Mouse (Mus musculus) left cerebral cortex, postnatal 4 days (tissue): ENCODE data around the gene Mcm9. TPM values are rescaled to one million over a fixed set of nuclear protein-coding genes. Genes with fewer than 3 reads are reported as not detected.
"Not testable (repeated sequence)": the region's sequence is repeated elsewhere in the genome, so short reads cannot be mapped to it uniquely, and the experiment has no call there.

Experiments
- DNase-seq: peaks from one replicate; pipeline ENCODE4 v3.0.0-alpha.2; 2022
- intact Hi-C: fragments of 180-260 bp; cut with DNase I; formaldehyde crosslinking; loops from one replicate; pipeline ENCODE4 v1.15.1; 2025
- total RNA-seq, 2 experiments: library from RNA; stranded (reverse); gene quantifications; 2 replicates each; pipeline ENCODE4 v1.2.3; 2021

Gene Mcm9
- 1 to 10 TPM; 6.1 to 6.9 TPM for total RNA-seq

GRCm38 (mm10) chr10:53630339-53630738, at the start of gene Mcm9:
Mcm9 (minus strand) TSS chr10:53630439.
- DNase-seq, intact Hi-C loops: not testable (repeated sequence)

DNA sequence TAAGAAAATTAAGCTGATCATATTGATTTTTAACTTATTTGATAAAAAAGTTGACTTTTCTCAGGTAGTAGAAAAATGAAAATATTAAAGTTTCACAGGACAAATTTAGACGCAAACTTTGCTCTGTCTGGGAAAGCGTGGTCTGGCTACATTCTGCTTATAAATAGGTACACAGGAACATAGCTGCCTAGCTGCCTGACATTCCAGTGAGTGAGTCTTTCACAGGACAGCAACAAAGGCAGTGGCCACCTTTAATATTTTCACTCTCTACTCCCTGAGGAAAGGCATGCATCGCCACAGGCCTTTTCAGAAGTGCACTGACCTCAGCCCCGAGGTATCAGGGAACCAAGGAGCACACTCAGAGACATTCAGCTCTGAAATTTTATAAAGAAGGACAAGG, 31.5 kb upstream of the Mcm9 start:
- intact Hi-C loops = no loop called here

GRCm38 (mm10) chr10:53654239-53654638, 24.0 kb upstream of the Mcm9 start:
- intact Hi-C loops, DNase-seq: not testable (repeated sequence)

More for the DNA sequence above, 31.5 kb upstream of the Mcm9 start:
- no peak for DNase-seq

DNA sequence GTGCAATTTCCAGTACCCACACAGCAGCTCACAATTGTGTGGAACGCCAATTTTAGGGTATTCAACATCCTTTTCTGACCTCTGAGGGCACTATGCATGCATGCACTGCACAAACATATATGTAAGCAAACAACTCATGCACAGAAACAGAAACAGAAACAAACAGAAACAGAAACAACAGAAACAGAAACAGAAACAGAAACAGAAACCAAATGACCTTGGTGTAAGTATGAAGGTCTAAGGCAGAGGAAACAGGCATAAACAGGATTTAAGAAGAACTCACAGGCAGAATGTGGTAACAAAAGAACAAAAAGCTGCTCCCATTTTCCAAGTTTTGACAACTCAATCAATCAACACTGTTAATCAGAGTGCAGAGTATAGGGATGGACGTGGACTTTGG, 20.4 kb upstream of the Mcm9 start:
- intact Hi-C loops = no loop called here
- DNase-seq = no peak

DNA sequence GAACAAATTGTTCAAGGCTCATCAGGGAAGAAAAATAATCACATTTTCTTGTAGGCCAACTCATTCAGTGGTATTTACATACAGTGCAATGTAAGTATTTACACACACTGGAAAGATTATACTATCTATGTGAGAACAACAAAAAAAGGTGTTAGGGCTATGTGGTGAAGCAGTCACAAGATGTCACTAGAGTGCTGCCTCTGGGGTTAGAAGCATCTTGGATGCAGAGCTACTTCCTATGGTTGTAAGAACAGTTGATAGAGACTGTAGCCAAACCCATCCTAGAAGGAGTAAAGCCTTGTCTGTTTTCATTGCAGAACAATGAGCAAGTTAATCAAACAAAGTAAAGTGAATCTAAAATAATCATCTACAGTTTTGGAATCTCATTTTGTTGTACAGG, 11.3 kb upstream of the Mcm9 start:
- peak; percentile 27 for DNase-seq
- intact Hi-C loops = no loop called here

GRCm38 (mm10) chr10:53635246-53635971, 5.2 kb upstream of the Mcm9 start:
- intact Hi-C loops = no loop called here
- no peak for DNase-seq

- no peak for DNase-seq
- intact Hi-C loops = no loop called here
Observed at GRCm38 (mm10) chr10:53634160-53634559, 3.9 kb upstream of the Mcm9 start.

- intact Hi-C loops = no loop called here
Observed at GRCm38 (mm10) chr10:53629918-53630250, 355 bp downstream of the Mcm9 start.

GRCm38 (mm10) chr10:53629247-53629917, 857 bp downstream of the Mcm9 start:
- intact Hi-C loops = no loop called here

More at GRCm38 (mm10) chr10:53629918-53630250, 355 bp downstream of the Mcm9 start:
- DNase-seq = peak; percentile 99

DNA sequence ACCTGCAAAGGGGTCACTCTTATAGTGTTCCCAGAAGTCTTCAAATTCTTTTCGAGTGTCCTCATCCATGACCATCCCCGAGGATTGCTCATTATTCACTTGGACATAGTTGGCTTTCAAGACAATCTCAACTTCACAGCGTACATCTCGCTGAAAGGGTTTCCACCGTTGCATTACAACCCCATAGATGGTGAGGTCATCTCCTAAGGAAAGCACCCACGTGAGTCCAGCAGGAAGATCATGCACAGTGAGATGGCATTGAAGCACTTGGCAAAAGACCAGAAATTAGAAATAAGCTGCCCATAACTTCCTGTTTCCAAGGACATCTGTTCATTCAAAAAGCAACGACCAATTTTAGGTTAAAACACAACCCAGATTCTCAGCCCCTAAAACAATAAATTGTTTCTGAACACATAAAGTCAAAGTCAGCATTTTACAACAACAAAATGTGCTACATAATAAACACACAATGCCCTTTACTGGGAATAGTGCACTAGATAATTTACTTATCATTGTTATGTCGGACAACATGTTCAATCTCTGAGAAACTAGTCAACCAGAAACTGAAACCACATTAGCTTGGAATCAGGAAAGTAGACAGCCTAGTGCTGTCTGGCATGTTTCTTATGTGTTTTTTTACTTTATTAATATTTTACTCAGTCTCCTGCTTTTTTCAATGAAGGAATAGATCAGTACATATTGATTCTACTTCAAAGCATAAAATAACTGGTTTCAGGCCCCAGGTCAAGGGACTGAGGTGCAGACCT, 14.2 kb downstream of the Mcm9 start:
- no peak for DNase-seq
- intact Hi-C loops = no loop called here

More at GRCm38 (mm10) chr10:53629247-53629917, 857 bp downstream of the Mcm9 start:
- DNase-seq = peak; percentile 95

DNA sequence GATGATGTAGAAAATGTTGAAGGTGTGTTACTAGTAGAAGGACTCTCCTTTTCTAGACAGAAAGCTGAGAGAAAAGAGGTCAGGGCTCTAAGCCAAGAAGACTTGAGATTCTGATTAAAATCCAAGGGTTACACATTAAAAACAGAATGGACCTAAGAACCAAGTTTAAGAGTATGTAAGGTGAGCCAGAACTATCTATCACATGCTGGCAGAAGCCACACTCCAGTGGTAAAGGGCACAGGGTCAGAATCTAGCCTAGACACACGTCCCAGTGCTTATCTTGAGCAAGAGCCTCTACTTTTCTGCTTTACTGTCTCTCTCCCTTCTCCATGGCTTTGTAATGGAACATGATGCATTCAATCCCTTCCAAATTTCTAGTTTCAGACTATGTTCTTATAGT, 16.3 kb downstream of the Mcm9 start:
- intact Hi-C loops = no loop called here
- DNase-seq = no peak

- DNase-seq = peak; percentile 57
- intact Hi-C loops = no loop called here
Observed at GRCm38 (mm10) chr10:53612172-53612571, 18.1 kb downstream of the Mcm9 start.

DNA sequence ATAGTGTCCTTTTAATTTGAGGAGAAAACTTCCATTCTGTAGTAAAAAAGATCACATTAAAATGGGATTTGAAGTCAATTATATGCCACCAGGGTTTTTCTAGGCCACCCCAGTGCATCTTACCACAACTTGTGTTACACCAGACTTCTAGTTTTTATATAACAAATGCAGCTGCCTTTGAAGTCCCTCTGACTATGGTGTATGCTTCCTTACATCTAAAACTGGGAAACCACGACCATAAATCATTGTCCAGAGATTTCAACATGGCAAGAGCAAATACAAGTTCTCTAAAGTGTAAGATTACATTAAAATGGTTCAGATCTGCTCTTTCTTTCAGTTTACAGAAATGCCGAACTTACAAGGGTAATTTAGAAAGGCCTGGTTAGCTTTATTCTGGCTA, 22.0 kb downstream of the Mcm9 start:
- no peak for DNase-seq
- intact Hi-C loops = no loop called here

GRCm38 (mm10) chr10:53605328-53605727, 24.9 kb downstream of the Mcm9 start:
- intact Hi-C loops = no loop called here
- DNase-seq = no peak

DNA sequence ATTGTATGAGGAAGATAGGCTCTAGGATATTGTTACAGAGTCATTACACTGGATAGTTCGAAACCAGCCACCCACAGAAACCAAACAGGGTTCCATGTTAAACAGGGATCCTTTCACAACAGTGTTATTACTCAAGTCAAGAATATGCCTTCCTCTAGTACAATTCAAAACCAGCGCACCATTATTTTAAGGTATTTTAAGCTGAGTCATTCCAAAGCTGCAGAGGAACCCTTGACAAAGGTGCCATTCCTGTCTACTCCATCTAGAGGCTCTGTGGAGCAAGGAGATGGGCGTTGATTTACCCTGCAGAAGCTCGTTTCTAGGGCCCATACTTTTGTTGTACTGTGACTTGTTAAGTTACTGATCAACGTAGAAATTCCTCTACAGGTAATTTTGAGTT, 31.4 kb downstream of the Mcm9 start:
- no peak for DNase-seq
- intact Hi-C loops = no loop called here

DNA sequence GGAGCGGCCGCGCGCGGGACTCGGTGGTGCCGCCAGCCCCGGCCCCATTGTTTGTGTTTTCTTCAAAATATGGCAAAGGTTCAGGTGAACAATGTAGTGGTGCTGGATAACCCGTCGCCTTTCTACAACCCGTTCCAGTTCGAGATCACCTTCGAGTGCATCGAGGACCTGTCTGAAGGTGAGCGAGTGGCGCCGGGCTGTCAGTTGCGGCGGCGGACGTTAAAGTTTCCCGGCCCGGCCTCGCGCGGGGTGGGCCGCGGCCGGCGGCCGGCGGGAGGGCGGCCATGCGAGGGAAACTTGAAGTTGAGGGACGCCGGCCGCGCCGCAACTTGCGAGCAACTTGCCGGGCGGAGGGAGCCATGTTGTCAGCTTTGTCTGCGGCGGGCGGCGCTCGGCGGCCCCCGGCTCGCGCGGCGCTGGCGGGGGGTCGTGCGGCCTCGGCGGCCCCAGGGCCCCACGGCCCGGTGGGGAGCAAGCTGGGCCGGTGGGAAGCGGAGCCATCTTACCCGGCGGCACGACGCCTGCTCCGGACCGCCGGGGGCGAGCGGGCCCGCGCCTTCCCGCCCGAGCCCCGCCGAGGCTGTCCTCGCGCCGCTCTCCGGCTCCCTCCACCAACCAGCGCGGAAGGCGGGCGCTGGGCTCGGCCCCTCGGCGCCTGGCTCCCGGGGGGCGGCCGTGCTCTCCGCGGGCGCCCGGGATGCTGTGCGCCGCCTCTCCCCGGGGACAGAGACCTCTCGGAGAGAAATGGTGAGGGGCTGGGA, 32.9 kb downstream of the Mcm9 start:
- intact Hi-C loops = no loop called here

DNA sequence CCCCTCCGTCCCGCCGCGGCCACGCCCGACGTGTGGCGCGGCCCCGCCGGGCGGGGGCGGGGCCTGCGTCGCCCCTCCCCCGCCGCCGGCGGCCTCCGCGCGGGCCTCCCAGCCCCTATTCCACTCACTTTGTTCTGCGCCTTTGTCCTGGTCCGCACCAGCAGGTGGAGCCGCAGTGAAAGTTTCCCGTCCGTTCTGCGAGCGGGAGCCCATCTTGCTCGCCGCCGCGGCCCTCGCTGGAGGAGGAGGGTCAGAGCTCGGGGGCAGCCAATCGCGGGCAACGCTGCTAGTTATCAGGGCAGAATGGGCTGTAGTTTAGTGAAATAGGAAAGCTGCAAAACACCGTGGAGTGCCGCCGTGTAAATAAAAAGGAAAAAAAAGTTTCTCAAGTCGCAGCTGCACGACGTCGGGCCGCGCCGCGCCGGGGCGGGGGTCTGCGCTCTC, 33.5 kb downstream of the Mcm9 start, which contains the start of gene Asf1a:
Gene Asf1a (plus strand): TSS at position 81 of the 444 bp plus-strand sequence.
- intact Hi-C loops = no loop called here
- DNase-seq = peak; percentile 98

More for the DNA sequence above, 32.9 kb downstream of the Mcm9 start:
- DNase-seq = peak; percentile 39

DNA sequence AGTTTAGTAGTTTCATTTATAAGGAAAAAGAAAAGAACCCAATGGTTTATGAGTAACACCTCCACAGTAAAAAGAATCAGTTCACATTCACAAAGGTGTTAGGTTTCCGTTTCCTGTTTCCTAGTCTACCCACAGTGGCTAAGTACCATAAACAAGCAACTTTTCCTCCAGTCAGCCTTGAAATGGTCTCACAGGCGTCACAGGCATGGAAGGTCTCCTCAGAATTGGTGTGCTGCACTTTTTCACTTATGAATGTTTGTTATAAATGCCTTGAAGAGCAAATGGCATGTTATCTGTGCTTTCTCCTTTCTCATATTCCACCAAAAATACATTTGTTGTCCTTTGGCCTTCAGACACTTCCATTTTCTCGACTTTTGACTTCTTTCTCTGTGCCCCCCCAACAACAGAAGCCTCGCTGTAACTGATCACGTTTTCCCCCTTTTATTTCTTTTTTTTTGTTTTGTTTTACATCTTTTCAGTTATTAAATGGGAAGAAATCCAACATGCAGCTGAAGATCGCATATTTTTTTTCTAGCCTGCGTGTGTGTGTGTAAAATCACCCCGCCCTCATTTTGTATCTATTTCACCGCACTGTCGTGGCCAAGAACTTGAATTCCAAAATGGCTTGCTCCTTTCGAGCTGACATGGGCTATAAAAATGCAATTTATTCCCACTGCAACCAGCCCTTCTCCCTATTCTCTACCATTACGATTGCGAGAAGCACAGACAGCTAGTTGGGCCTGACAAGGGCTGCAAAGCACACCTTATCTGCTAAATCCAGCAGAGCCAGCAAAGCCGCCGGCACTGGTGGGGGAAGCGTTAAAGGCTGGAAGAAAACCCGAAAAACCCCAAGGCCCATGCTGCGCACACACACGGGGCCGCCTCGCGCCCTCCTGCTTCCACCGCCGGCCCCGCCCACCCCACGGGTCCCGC, 34.2 kb downstream of the Mcm9 start:
- DNase-seq = no peak

DNA sequence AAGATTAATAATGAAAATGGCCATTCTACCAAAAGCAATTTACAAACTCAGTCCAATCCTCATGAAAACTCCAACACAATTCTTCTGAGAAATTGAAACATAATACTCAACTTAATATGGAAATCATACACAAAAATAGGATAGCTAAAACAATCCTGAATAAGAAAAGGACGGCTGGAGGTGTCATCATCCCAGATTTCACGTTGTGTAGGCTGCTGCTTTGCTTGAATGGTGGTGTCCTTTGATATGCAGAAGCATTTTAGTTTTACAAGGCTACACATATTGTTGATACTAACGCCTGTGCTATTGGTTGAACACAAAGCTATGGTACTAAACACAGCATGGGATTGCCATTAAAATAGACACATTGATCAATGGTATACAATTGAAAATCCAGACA, 44.5 kb downstream of the Mcm9 start:
- intact Hi-C loops = no loop called here
- DNase-seq = no peak

More for the DNA sequence above, 34.2 kb downstream of the Mcm9 start:
- intact Hi-C loops = no loop called here
